Mouse (Mus musculus) left cerebral cortex, postnatal 14 days (tissue): ENCODE data around the gene Plod1. TPM values are rescaled to one million over a fixed set of nuclear protein-coding genes. Genes with fewer than 3 reads are reported as not detected.
"Not testable (repeated sequence)": the region's sequence is repeated elsewhere in the genome, so short reads cannot be mapped to it uniquely, and the experiment has no call there.

Source experiments
- DNase-seq, 2 experiments: peaks; one replicate each; pipeline ENCODE4 v3.0.0; 2021 to 2022; ENCODE audit warnings: low spot score in 2 of 2, mixed read lengths in 1 of 2
- intact Hi-C: fragments of 180-260 bp; cut with DNase I; formaldehyde crosslinking; loops from one replicate; pipeline ENCODE4 v1.15.1; 2025
- total RNA-seq, 2 experiments: library from RNA; stranded (reverse); gene quantifications; 2 replicates each; pipeline ENCODE4 v1.2.3; 2021

Plod1 gene
- total RNA-seq, 2 experiments from 2014 or later: 20.3 to 21.8 TPM

GRCm38 (mm10) chr4:147866793-147867192 lies 69.8 kb downstream of the Plod1 start:
- intact Hi-C loops, DNase-seq: not testable (repeated sequence)

GRCm38 (mm10) chr4:147866056-147866455 lies 70.5 kb downstream of the Plod1 start:
- intact Hi-C loops: no loop called here
- no peak for DNase-seq

- no peak for DNase-seq
- intact Hi-C loops: no loop called here
Observed at GRCm38 (mm10) chr4:147865651-147866050, 70.9 kb downstream of the Plod1 start.

GRCm38 (mm10) chr4:147862051-147862450 lies 74.5 kb downstream of the Plod1 start:
- DNase-seq: no peak
- intact Hi-C loops: no loop called here

Other genes with a start within 250 kb of the Plod1 start
- gene Zfp534, start 234.2 kb downstream of the Plod1 start, total RNA-seq: not detected
- 1 to 10 TPM; 2.2 to 2.6 TPM for gene Zfp984, start 127.0 kb downstream of the Plod1 start, total RNA-seq
- 10 to 100 TPM; 17.1 to 20.4 TPM for gene Zfp933, start 88.4 kb downstream of the Plod1 start, total RNA-seq
- gene Miip, start 68.0 kb downstream of the Plod1 start, total RNA-seq: 10 to 100 TPM; 17.5 to 19.7 TPM
- 1 to 10 TPM; 7.9 to 8.0 TPM for gene Fv1, start 67.8 kb downstream of the Plod1 start, total RNA-seq
- 100 to 1,000 TPM; 184 TPM for gene Mfn2, start 32.1 kb downstream of the Plod1 start, total RNA-seq
- 10 to 100 TPM; 26.8 to 30.6 TPM for gene 2510039O18Rik, start 4.1 kb upstream of the Plod1 start, total RNA-seq
- gene Nppb, start 49.0 kb upstream of the Plod1 start, total RNA-seq: not detected
- 1 to 10 TPM in 1 of 2 experiments, under 1 TPM in 1; 0.53 to 1.3 TPM for gene Nppa, start 64.0 kb upstream of the Plod1 start, total RNA-seq
- 10 to 100 TPM; 60.1 to 61.1 TPM for gene Clcn6, start 102.1 kb upstream of the Plod1 start, total RNA-seq
- gene Mthfr, start 102.3 kb upstream of the Plod1 start, total RNA-seq: 10 to 100 TPM; 24.9 to 28.3 TPM
- gene Agtrap, start 151.3 kb upstream of the Plod1 start, total RNA-seq: 1 to 10 TPM; 5.8 to 8.1 TPM
- gene Mad2l2, start 193.6 kb upstream of the Plod1 start, total RNA-seq: 10 to 100 TPM; 10.1 to 16.2 TPM
- gene Draxin, start 193.9 kb upstream of the Plod1 start, total RNA-seq: 1 to 10 TPM in 1 of 2 experiments, under 1 TPM in 1; 0.46 to 1.2 TPM
- 10 to 100 TPM; 25.7 to 29.4 TPM for gene Fbxo6, start 215.4 kb upstream of the Plod1 start, total RNA-seq
- gene Fbxo44, start 223.7 kb upstream of the Plod1 start, total RNA-seq: 100 to 1,000 TPM; 101 to 105 TPM
- gene Fbxo2, start 223.9 kb upstream of the Plod1 start, total RNA-seq: 10 to 100 TPM; 45.6 to 55.4 TPM